Mouse (Mus musculus) G1E (cell line): ENCODE measurements at regions not wholly inside any gene's neighbourhood (a gene's known extent, or its start where the extent isn't known, plus 50 kb on each side); places are given as distances from the start of the nearest gene placed in this dataset.

ENCODE experiments used
- ATAC-seq: 2 replicates; pipeline ENCODE4 v1.8.0; 2016; ENCODE audit warnings: mild to moderate bottlenecking; ENCODE audit not compliant: insufficient number of reproducible peaks, poor library complexity, low FRiP score, severe bottlenecking; ENCODE audit errors: extremely low read depth
- DNase-seq: peaks from one replicate; pipeline ENCODE4 v3.0.0; 2012; ENCODE audit warnings: low spot score
- H3K27me3 ChIP-seq: 2 replicates; pipeline ENCODE4 v1.6.1; 2012; ENCODE audit warnings: mild to moderate bottlenecking, low read length, inconsistent platforms; ENCODE audit not compliant: insufficient read depth
- H3K36me3 ChIP-seq: replicated peaks from 2 replicates; pipeline ENCODE3; 2012; ENCODE audit warnings: mild to moderate bottlenecking, inconsistent platforms
- H3K4me1 ChIP-seq: 2 replicates; pipeline ENCODE4 v1.6.1; 2012; ENCODE audit warnings: low read depth, low read length, inconsistent platforms, mixed read lengths; ENCODE audit not compliant: insufficient read depth
- H3K4me3 ChIP-seq: 2 replicates; pipeline ENCODE4 v1.5.1; 2012; ENCODE audit warnings: low read depth, mild to moderate bottlenecking, inconsistent platforms, low read length, moderate library complexity, mixed read lengths
- H3K9me3 ChIP-seq: replicated peaks from 2 replicates; pipeline ENCODE4 v1.6.1; 2012; ENCODE audit warnings: inconsistent platforms
- CTCF ChIP-seq: IDR thresholded peaks from 2 replicates; pipeline ENCODE4 v1.5.1; 2012; ENCODE audit warnings: low read depth, low read length, inconsistent platforms, mixed read lengths
- GATA1 ChIP-seq: IDR thresholded peaks from 2 replicates; pipeline ENCODE4 v1.6.1; 2012; ENCODE audit warnings: borderline replicate concordance, low read length, inconsistent platforms, mixed read lengths
- GATA2 ChIP-seq: IDR thresholded peaks from 2 replicates; pipeline ENCODE4 v1.6.1; 2012; ENCODE audit warnings: low read depth, low read length, inconsistent platforms, borderline replicate concordance
- POLR2AphosphoS5 ChIP-seq: IDR thresholded peaks from 2 replicates; pipeline ENCODE4 v1.6.1; 2012; ENCODE audit warnings: low read depth, low read length, inconsistent platforms; ENCODE audit not compliant: insufficient replicate concordance
- TAL1 ChIP-seq: conservative IDR thresholded peaks from 2 replicates; pipeline ENCODE4 v1.6.1; 2012; ENCODE audit warnings: low read depth, low read length, inconsistent platforms, mixed read lengths

GRCm38 (mm10) chr5:133096340-133096739 is 553.2 kb upstream of the Auts2 start:
- DNase-seq (no peak), ATAC-seq (no peak)
- no peaks in the 10 kb centered on the region for H3K27me3 ChIP-seq
- no peak overlapping the region for H3K4me3 ChIP-seq
- H3K4me1 ChIP-seq: no peaks in the 10 kb centered on the region
- TF ChIP-seq POLR2AphosphoS5 (no peak), GATA2 (no peak), GATA1 (no peak), TAL1 (no peak), CTCF (no peak)
- H3K36me3 ChIP-seq: no peaks in the 10 kb centered on the region
- H3K9me3 ChIP-seq: peaks cover 13% of the 10 kb centered on the region

- no peak for ATAC-seq
- no peaks in the 10 kb centered on the region for H3K36me3 ChIP-seq
These were observed 541.7 kb upstream of the Auts2 start for GRCm38 (mm10) chr5:133084859-133085258.

GRCm38 (mm10) chr5:133080751-133081150 is 537.6 kb upstream of the Auts2 start:
- Histone ChIP-seq H3K27me3 (no peaks in the 10 kb centered on the region), H3K36me3 (no peaks in the 10 kb centered on the region), H3K4me1 (no peaks in the 10 kb centered on the region), H3K9me3 (peaks cover 36% of the 10 kb centered on the region), H3K4me3 (no peak overlapping the region)
- no peak for TF ChIP-seq CTCF
- no peak for TF ChIP-seq POLR2AphosphoS5
- TF ChIP-seq TAL1: no peak
- no peak for TF ChIP-seq GATA2
- TF ChIP-seq GATA1: no peak
- DNase-seq (no peak), ATAC-seq (no peak)

More at GRCm38 (mm10) chr5:133084859-133085258, 541.7 kb upstream of the Auts2 start:
- DNase-seq: no peak
- Histone ChIP-seq H3K4me3 (no peak overlapping the region), H3K4me1 (no peaks in the 10 kb centered on the region), H3K27me3 (no peaks in the 10 kb centered on the region), H3K9me3 (peaks cover 25% of the 10 kb centered on the region)
- TF ChIP-seq GATA1 (no peak), CTCF (no peak), TAL1 (no peak), GATA2 (no peak), POLR2AphosphoS5 (no peak)

- TF ChIP-seq TAL1 (no peak), POLR2AphosphoS5 (no peak), CTCF (no peak), GATA2 (no peak), GATA1 (no peak)
- Histone ChIP-seq H3K4me1 (no peaks in the 10 kb centered on the region), H3K36me3 (no peaks in the 10 kb centered on the region), H3K9me3 (peaks cover 38% of the 10 kb centered on the region), H3K4me3 (no peak overlapping the region), H3K27me3 (no peaks in the 10 kb centered on the region)
- no peak for DNase-seq
- no peak for ATAC-seq
These were observed 535.8 kb upstream of the Auts2 start for GRCm38 (mm10) chr5:133078916-133079315.

- H3K36me3 ChIP-seq: no peaks in the 10 kb centered on the region
- ATAC-seq (no peak), DNase-seq (no peak)
- no peaks in the 10 kb centered on the region for H3K4me1 ChIP-seq
- no peak overlapping the region for H3K4me3 ChIP-seq
- no peak for TF ChIP-seq GATA1
- no peak for TF ChIP-seq CTCF
- no peak for TF ChIP-seq GATA2
- no peak for TF ChIP-seq TAL1
- no peak for TF ChIP-seq POLR2AphosphoS5
- H3K9me3 ChIP-seq: peaks cover 41% of the 10 kb centered on the region
- no peaks in the 10 kb centered on the region for H3K27me3 ChIP-seq
These were observed 535.2 kb upstream of the Auts2 start for GRCm38 (mm10) chr5:133078390-133078789.

- H3K27me3 ChIP-seq: no peaks in the 10 kb centered on the region
- peaks cover 39% of the 10 kb centered on the region for H3K9me3 ChIP-seq
- no peaks in the 10 kb centered on the region for H3K36me3 ChIP-seq
- DNase-seq: no peak
- TF ChIP-seq CTCF: no peak
- no peak for TF ChIP-seq GATA1
- ATAC-seq: no peak
- no peak overlapping the region for H3K4me3 ChIP-seq
- no peaks in the 10 kb centered on the region for H3K4me1 ChIP-seq
These were observed 530.2 kb upstream of the Auts2 start for GRCm38 (mm10) chr5:133073317-133073716.

- ATAC-seq (no peak), DNase-seq (no peak)
- Histone ChIP-seq H3K4me3 (no peak overlapping the region), H3K36me3 (no peaks in the 10 kb centered on the region), H3K4me1 (no peaks in the 10 kb centered on the region), H3K9me3 (peaks cover 30% of the 10 kb centered on the region), H3K27me3 (no peaks in the 10 kb centered on the region)
- TF ChIP-seq GATA1 (no peak), TAL1 (no peak), GATA2 (no peak), CTCF (no peak), POLR2AphosphoS5 (no peak)
These were observed 527.0 kb upstream of the Auts2 start for GRCm38 (mm10) chr5:133070141-133070540.
